Mouse (Mus musculus): ENCODE results near the gene Gm29582. TPM values are rescaled to one million over a fixed set of nuclear protein-coding genes. Genes with fewer than 3 reads are reported as not detected.
"Not testable (repeated sequence)": the region's sequence is repeated elsewhere in the genome, so short reads cannot be mapped to it uniquely, and the experiment has no call there.

The Gm29582 gene
- total RNA-seq (2014; rRNA removed) (not detected in 2 replicates), polyA plus RNA-seq (2012; rRNA removed) (not detected in 2 replicates)

- DNase-seq (ENCODE audit: extremely low read depth, low read depth, low spot score); H3K27me3 ChIP-seq (ENCODE audit: control insufficient read depth, insufficient read depth, low read length); H3K79me2 ChIP-seq (ENCODE audit: control insufficient read depth, insufficient read depth, low read length); H3K27ac ChIP-seq (replicated peaks; ENCODE audit: insufficient read depth, low read depth, low read length); H3K9ac ChIP-seq (ENCODE audit: low read depth, low read length); H3K4me1 ChIP-seq (ENCODE audit: control insufficient read depth, insufficient read depth, low read length); H3K4me3 ChIP-seq (ENCODE audit: insufficient read depth, low read depth, low read length); H3K36me3 ChIP-seq (ENCODE audit: control insufficient read depth, insufficient read depth, low read length): not testable (repeated sequence)
- no CpG with 5 or more reads among the region's 8 CpGs for WGBS
These were observed at the start of gene Gm29582 for GRCm38 (mm10) chrY:30738461-30738860. Gene Gm29582, minus strand, starts transcription at chrY:30738561.

All from liver, adult 2 months (tissue).